Mouse (Mus musculus): Measurements from ENCODE around the gene Dcps.

GRCm38 (mm10) chr9:35204421-35204820 lies 28.6 kb upstream of the Dcps start:
- TF ChIP-seq CTCF (IDR thresholded peaks at IDR 0.05; ENCODE audit: borderline replicate concordance, insufficient read depth, low read depth, low read length) (no peak), POLR2A (IDR thresholded peaks at IDR 0.05; ENCODE audit: borderline replicate concordance, insufficient read depth, low read length) (no peak)
